Mouse (Mus musculus) megakaryocyte, adult 5-6 weeks (primary cell): ENCODE results near the gene Zfp12. TPM values are rescaled to one million over a fixed set of nuclear protein-coding genes. Genes with fewer than 3 reads are reported as not detected.

Experiments used
- total RNA-seq, 2 experiments: library from RNA; stranded (forward) in 1 of 2; stranded (reverse) in 1 of 2; fragments of 153-499, 151-499 nt in 1 of 2; fragments of 221-1000, 200-1000 nt in 1 of 2; gene quantifications; 2 replicates each; pipeline versions ENCODE4 v1.2.3 to v1.2.4; 2015 to 2017

Gene Zfp12
- total RNA-seq, 2 experiments from 2014 or later, result 1.5 to 6.7 TPM

Other genes starting within 250 kb of the Zfp12 start
- 37.2 and 44.1 TPM in 2 replicates for gene Rnf216, start 122.2 kb upstream of the Zfp12 start, total RNA-seq (2015)
- gene Rnf216, start 122.2 kb upstream of the Zfp12 start, total RNA-seq (2017), result 38.1 and 57.9 TPM in 2 replicates
- not detected in 2 replicates for gene Olfr718-ps1, start 87.6 kb upstream of the Zfp12 start, total RNA-seq (2015)
- gene Olfr718-ps1, start 87.6 kb upstream of the Zfp12 start, total RNA-seq (2017), result not detected in 2 replicates
- 3.8 and 5.1 TPM in 2 replicates for gene Rbak, start 54.4 kb upstream of the Zfp12 start, total RNA-seq (2015)
- gene Rbak, start 54.4 kb upstream of the Zfp12 start, total RNA-seq (2017), result 6.6 and 8.7 TPM in 2 replicates
- not detected in 2 replicates for gene Spdye4b, start 54.1 kb upstream of the Zfp12 start, total RNA-seq (2015)
- gene Spdye4b, start 54.1 kb upstream of the Zfp12 start, total RNA-seq (2017), result not detected in 2 replicates
- gene Spdye4a, start 8.3 kb upstream of the Zfp12 start, total RNA-seq (2015), result not detected in 2 replicates
- not detected in 2 replicates for gene Spdye4a, start 8.3 kb upstream of the Zfp12 start, total RNA-seq (2017)
- 0.32 and 0.47 TPM in 2 replicates for gene Zfp316, start 34.9 kb downstream of the Zfp12 start, total RNA-seq (2015)
- 1.2 and 1.4 TPM in 2 replicates for gene Zfp316, start 34.9 kb downstream of the Zfp12 start, total RNA-seq (2017)
- 0.09 TPM in 1 of 2 replicates, not detected in the other for gene Zfp853, start 58.5 kb downstream of the Zfp12 start, total RNA-seq (2015)
- gene Zfp853, start 58.5 kb downstream of the Zfp12 start, total RNA-seq (2017), result not detected in 2 replicates
- gene E130309D02Rik, start 80.2 kb downstream of the Zfp12 start, total RNA-seq (2015), result 22.4 TPM in 2 replicates
- gene E130309D02Rik, start 80.2 kb downstream of the Zfp12 start, total RNA-seq (2017), result 10.2 and 13.7 TPM in 2 replicates
- gene Zdhhc4, start 94.1 kb downstream of the Zfp12 start, total RNA-seq (2015), result 48.5 and 55.0 TPM in 2 replicates
- 22.3 and 24.6 TPM in 2 replicates for gene Zdhhc4, start 94.1 kb downstream of the Zfp12 start, total RNA-seq (2017)
- not detected in 2 replicates for gene Grid2ip, start 122.2 kb downstream of the Zfp12 start, total RNA-seq (2015)
- not detected in 2 replicates for gene Grid2ip, start 122.2 kb downstream of the Zfp12 start, total RNA-seq (2017)
- gene Kdelr2, start 168.7 kb downstream of the Zfp12 start, total RNA-seq (2015), result 56.4 and 58.9 TPM in 2 replicates
- 91.2 and 100.0 TPM in 2 replicates for gene Kdelr2, start 168.7 kb downstream of the Zfp12 start, total RNA-seq (2017)
- 16.0 and 16.1 TPM in 2 replicates for gene Daglb, start 229.4 kb downstream of the Zfp12 start, total RNA-seq (2015)
- 27.0 and 36.3 TPM in 2 replicates for gene Daglb, start 229.4 kb downstream of the Zfp12 start, total RNA-seq (2017)